Mouse (Mus musculus): ENCODE measurements at regions not wholly inside any gene's neighbourhood (a gene's known extent, or its start where the extent isn't known, plus 50 kb on each side); places are given as distances from the start of the nearest gene placed in this dataset.

GRCm38 (mm10) chr5:134797688-134798094, 50.6 kb upstream of the Eln start:
- TF ChIP-seq POLR2A (IDR thresholded peaks at IDR 0.05; ENCODE audit: control insufficient read depth, extremely low read depth, insufficient read depth, low read length, poor library complexity) (no peak), CTCF (IDR thresholded peaks at IDR 0.05; ENCODE audit: borderline replicate concordance, control insufficient read depth, extremely low read depth, insufficient read depth, low read length, poor library complexity) (no peak)

Measured in thymus, adult 2 months (tissue).